ENCODE assay signal across 8 mouse cellular contexts in genomic region chr6:50455829-50456469, GRCm38 (mm10). TPM values are rescaled to one million over a fixed set of nuclear protein-coding genes. Genes with fewer than 3 reads are reported as not detected.
DNase-seq lines count a peak whose midpoint lies in the region; ATAC-seq lines count a peak whose summit lies in the region.

TSS of gene Osbpl3 (minus strand) at chr6:50456201.

- peak; percentile 76 for DNase-seq in MN1 (ENCODE audit: low spot score)
- peak; percentile 94 for DNase-seq in cerebellum, adult 9-11 months
- DNase-seq in frontal cortex, adult 2 months (ENCODE audit: extremely low spot score in 1 of 2, low spot score in 1 of 2), result peak; percentile 76 to 86
- peak; percentile 90 for DNase-seq in hindbrain, embryonic 11.5 days (ENCODE audit: low spot score)
- DNase-seq in layer of hippocampus, postnatal 10 days (ENCODE audit: low spot score in 2 of 2), result peak; percentile 77 to 82
- DNase-seq in lung, postnatal 10 days, result peak; percentile 90
- DNase-seq in ovary, postnatal 36 days (ENCODE audit: low spot score), result peak; percentile 86
- peak; percentile 84 for DNase-seq in thymus, postnatal 25 days

- no peaks in the 10 kb centered on the region; the same call in 1 of the 2 replicates for H3K27me3 ChIP-seq in hindbrain, embryonic 11.5 days (ENCODE audit: control insufficient read depth, insufficient read depth, low read length)

- H3K4me1 ChIP-seq in hindbrain, embryonic 11.5 days (replicated peaks; ENCODE audit: control insufficient read depth, insufficient read depth, low read length), result no peaks in the 10 kb centered on the region

- H3K4me2 ChIP-seq in hindbrain, embryonic 11.5 days (replicated peaks; ENCODE audit: low read depth, low read length), result peak within 1 kb of the TSS; percentile 97

- no peaks in the 10 kb centered on the region for H3K9me3 ChIP-seq in hindbrain, embryonic 11.5 days (ENCODE audit: control insufficient read depth, low read length)

- peak within 1 kb of the TSS; percentile 77 for H3K9ac ChIP-seq in hindbrain, embryonic 11.5 days (ENCODE audit: low read depth, low read length)

- WGBS in hindbrain, embryonic 11.5 days, result under 1% methylated on average over 45 of the region's 45 CpGs

- peak within 1 kb of the TSS; percentile 71 for H3K4me3 ChIP-seq in hindbrain, embryonic 11.5 days (ENCODE audit: low read depth, low read length)

- H3K36me3 ChIP-seq in hindbrain, embryonic 11.5 days (ENCODE audit: control insufficient read depth, insufficient read depth, low read length), result no peaks in the 10 kb centered on the region

- no peak within 1 kb of the TSS; the same call in 1 of the 2 replicates for H3K27ac ChIP-seq in hindbrain, embryonic 11.5 days (ENCODE audit: low read depth, low read length)

- ATAC-seq in hindbrain, embryonic 11.5 days (ENCODE audit: low FRiP score), result peak; percentile 93

RNA-seq across cellular contexts. Expression of gene Osbpl3, which starts in this region (rescaled TPM):
- 23.6 and 25.9 TPM in 2 replicates for polyA plus RNA-seq in frontal cortex, adult 2 months (2012; rRNA removed)
- polyA plus RNA-seq in hindbrain, embryonic 11.5 days (2014; fragmentation: Nextera tagmentation; extraction: Ambion mirVana), result 4.7 and 7.2 TPM in 2 replicates
- total RNA-seq in layer of hippocampus, postnatal 10 days (2021), result 10 to 100 TPM; 18.3 to 25.0 TPM
